Mouse (Mus musculus): Measurements from ENCODE around the gene Gm21958.

DNA sequence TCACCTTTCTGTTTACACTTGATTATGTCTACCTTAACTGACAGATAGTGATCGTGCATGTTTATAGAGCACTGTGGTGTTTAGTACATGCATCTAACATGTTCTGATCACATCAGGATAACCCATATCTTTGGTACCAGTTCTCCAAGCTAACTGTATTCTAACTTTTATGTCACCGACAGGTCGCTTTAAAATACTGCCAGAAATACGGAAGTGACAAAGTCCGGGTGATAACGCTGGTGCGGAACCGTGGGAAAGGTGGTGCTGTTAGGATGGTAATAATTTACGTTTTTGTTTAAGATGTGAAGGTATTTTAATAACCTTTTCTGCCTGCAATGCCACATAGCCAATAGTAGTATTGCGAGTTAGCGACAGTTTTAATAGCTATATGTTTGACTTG is 27.8 kb upstream of the Gm21958 start:
- no peak for TF ChIP-seq POLR2A (IDR thresholded peaks at IDR 0.05; ENCODE audit: insufficient read depth, low read depth, low read length)
- no peak for TF ChIP-seq EP300 (IDR thresholded peaks at IDR 0.05; ENCODE audit: insufficient read depth, low read depth, low read length)
- no peak for TF ChIP-seq CTCF (IDR thresholded peaks at IDR 0.05)
